Mouse (Mus musculus): ENCODE measurements around the gene Slc4a8. TPM values are rescaled to one million over a fixed set of nuclear protein-coding genes. Genes with fewer than 3 reads are reported as not detected.

Slc4a8 gene
- polyA plus RNA-seq (2012; rRNA removed): 18.2 and 18.3 TPM in 2 replicates

DNA sequence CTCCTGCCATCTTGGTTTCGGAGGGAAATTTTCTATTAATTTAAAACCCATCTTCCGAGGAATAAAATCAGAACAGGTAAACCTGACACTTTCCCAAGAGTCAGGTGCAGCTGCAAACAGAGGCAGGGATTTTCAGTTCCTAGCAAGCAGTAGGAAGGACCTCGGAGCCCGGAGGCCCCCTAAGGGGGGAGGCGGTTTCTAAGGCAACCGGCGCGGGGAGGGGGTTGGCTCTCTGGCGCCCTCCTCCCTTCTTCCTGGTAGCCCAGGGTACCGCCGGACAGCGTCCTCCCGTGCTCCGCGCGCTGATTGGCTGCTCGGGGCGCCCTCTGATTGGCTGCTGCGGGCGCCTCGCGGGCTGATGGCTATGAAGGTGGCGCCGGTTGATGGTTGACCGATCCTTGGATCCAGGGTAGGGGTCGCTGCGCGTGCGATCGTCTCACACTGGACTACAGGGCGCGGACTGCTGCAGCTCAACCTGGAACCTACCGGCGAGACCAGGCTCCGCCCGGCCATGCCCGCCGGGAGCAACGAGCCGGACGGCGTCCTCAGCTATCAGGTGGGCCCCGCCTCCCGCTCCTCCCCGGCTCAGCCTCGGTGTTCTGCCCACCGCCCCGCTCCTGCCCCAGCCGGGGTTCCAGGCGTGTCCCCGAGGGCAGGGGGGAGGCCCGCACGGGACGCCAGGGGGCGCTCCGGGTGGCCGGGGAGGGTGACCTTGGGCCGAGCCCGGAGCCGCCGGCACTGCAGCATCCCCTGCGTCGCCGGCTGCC is at the start of gene Slc4a8:
Slc4a8 (plus strand) TSS at position 329 of the 767 bp plus-strand sequence.
- Histone ChIP-seq H3K27me3 (ENCODE audit: control insufficient read depth, insufficient read depth, low read length) (no peaks in the 10 kb centered on the region), H3K36me3 (ENCODE audit: control insufficient read depth, insufficient read depth, low read length) (0 out of 2 replicates have a peak, but pooled peaks cover 1% of the 10 kb centered on the region), H3K4me3 (ENCODE audit: control insufficient read depth, low read depth, low read length) (peak within 1 kb of the TSS; percentile 90), H3K4me1 (ENCODE audit: control insufficient read depth, insufficient read depth, low read length) (peaks cover 20% of the 10 kb centered on the region), H3K27ac (ENCODE audit: control insufficient read depth, insufficient read depth, low read depth, low read length) (peak within 1 kb of the TSS; percentile 87)
- TF ChIP-seq POLR2A (IDR thresholded peaks at IDR 0.05; ENCODE audit: control insufficient read depth, low read depth, low read length) (peak; percentile 68), CTCF (IDR thresholded peaks at IDR 0.05; ENCODE audit: control insufficient read depth, insufficient read depth, insufficient replicate concordance, low read depth, low read length) (0 out of 2 replicates have a peak, but pooled peaks have one; percentile 29)

DNA sequence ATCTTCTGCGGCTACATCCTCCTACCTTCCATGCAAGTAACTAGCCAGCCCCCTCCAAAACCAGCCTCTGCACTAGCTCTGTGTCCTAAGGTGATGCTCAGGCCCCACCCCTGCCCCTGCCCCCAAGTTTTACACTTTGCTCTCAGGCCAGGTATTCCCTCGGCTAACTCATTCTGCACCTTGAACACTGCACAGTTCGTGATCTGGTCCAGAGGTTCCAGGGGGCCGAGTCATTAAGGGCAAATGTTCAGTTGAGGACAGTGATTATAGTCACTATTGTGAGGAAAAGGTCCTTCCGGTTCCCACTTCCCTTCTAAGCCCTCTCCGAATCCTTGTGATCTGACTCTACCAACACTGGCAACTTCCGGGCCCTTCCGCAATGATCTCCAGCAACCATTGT is 47.1 kb upstream of the Slc4a8 start:
- no peak for TF ChIP-seq POLR2A (IDR thresholded peaks at IDR 0.05; ENCODE audit: control insufficient read depth, low read depth, low read length)
- no peak for TF ChIP-seq CTCF (IDR thresholded peaks at IDR 0.05; ENCODE audit: control insufficient read depth, insufficient read depth, insufficient replicate concordance, low read depth, low read length)

DNA sequence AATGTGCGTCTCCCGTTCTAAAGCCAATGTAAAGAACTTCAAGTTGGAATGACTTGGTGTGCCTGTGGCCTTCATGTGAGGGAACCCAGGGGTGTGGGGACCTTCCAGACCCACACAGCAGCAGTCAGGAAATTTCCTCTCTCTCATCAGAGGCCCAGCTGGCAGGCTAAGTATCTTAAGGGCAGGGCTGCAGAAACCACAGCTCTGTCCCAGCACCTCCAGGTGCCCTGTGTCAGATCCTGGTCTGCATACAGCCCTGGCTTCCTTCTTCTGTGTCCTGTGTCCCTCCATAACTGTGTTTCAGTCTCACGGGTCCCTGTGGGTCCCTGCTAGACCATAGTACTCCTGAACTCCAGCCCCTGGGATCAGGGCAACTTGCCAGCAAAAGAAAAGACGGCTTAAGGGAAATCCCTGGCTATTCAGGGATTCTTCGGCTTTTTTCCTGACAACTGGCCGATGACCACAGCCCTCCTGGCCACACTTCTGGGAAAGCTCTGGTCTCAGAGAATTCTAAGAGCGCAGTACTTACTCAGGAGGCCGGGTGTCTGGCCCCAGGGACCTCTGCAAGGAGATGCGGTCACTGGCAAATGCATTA is 46.1 kb upstream of the Slc4a8 start:
- H3K27ac ChIP-seq (ENCODE audit: control insufficient read depth, insufficient read depth, low read depth, low read length): no peak overlapping the region
- no peaks in the 10 kb centered on the region for H3K36me3 ChIP-seq (ENCODE audit: control insufficient read depth, insufficient read depth, low read length)
- H3K4me3 ChIP-seq (ENCODE audit: control insufficient read depth, low read depth, low read length): no peak overlapping the region
- no peaks in the 10 kb centered on the region for H3K27me3 ChIP-seq (ENCODE audit: control insufficient read depth, insufficient read depth, low read length)
- peaks cover 4% of the 10 kb centered on the region for H3K4me1 ChIP-seq (ENCODE audit: control insufficient read depth, insufficient read depth, low read length)
- TF ChIP-seq POLR2A (IDR thresholded peaks at IDR 0.05; ENCODE audit: control insufficient read depth, low read depth, low read length) (no peak), CTCF (IDR thresholded peaks at IDR 0.05; ENCODE audit: control insufficient read depth, insufficient read depth, insufficient replicate concordance, low read depth, low read length) (no peak)

More for the DNA sequence above, 47.1 kb upstream of the Slc4a8 start:
- no peaks in the 10 kb centered on the region for H3K27me3 ChIP-seq (ENCODE audit: control insufficient read depth, insufficient read depth, low read length)
- no peaks in the 10 kb centered on the region for H3K4me1 ChIP-seq (ENCODE audit: control insufficient read depth, insufficient read depth, low read length)
- H3K4me3 ChIP-seq (ENCODE audit: control insufficient read depth, low read depth, low read length): no peak overlapping the region
- H3K27ac ChIP-seq (ENCODE audit: control insufficient read depth, insufficient read depth, low read depth, low read length): no peak overlapping the region
- no peaks in the 10 kb centered on the region for H3K36me3 ChIP-seq (ENCODE audit: control insufficient read depth, insufficient read depth, low read length)

DNA sequence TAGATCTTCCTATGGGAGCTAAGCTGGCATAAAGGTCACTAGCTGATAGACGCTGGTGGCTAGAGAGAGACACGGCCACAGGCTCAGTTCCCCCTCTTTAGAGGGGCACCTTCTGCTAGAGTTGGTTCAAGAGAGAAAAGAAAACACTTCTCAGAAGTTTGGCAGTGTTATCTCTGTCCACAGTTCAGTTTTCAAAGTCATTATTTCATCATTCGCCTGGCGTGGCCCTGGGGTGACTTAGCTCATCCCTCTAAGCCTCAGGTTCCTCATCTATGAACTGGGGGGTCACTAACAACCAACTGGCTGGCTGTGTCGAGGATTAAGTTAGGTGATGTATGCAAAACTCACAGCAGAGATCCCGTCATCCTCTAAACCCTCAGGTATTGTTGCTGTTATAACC is 43.6 kb upstream of the Slc4a8 start:
- no peak for TF ChIP-seq CTCF (IDR thresholded peaks at IDR 0.05; ENCODE audit: control insufficient read depth, insufficient read depth, insufficient replicate concordance, low read depth, low read length)
- no peak for TF ChIP-seq POLR2A (IDR thresholded peaks at IDR 0.05; ENCODE audit: control insufficient read depth, low read depth, low read length)
- H3K4me1 ChIP-seq (ENCODE audit: control insufficient read depth, insufficient read depth, low read length): peaks cover 8% of the 10 kb centered on the region
- no peaks in the 10 kb centered on the region for H3K36me3 ChIP-seq (ENCODE audit: control insufficient read depth, insufficient read depth, low read length)
- H3K4me3 ChIP-seq (ENCODE audit: control insufficient read depth, low read depth, low read length): no peak overlapping the region
- H3K27me3 ChIP-seq (ENCODE audit: control insufficient read depth, insufficient read depth, low read length): no peaks in the 10 kb centered on the region
- no peak overlapping the region for H3K27ac ChIP-seq (ENCODE audit: control insufficient read depth, insufficient read depth, low read depth, low read length)

DNA sequence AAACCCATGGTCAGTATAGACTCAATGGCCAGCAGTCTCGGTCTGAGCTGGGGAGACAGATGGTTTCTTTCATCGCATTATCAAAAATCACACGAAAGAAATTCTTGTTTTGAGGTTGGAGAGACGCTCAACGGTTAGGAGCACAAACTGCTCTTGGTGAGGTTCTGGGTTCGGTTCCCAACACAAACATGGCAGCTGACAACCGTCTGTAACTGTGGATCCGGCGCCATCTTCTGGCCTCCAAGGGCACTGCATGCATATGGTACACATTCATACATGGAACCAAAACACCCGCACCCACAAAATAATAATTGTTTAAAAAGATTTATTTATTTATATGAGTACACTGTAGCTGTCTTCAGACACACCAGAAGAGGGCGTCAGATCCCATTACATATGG is 43.0 kb upstream of the Slc4a8 start:
- Histone ChIP-seq H3K27ac (ENCODE audit: control insufficient read depth, insufficient read depth, low read depth, low read length) (no peak overlapping the region), H3K36me3 (ENCODE audit: control insufficient read depth, insufficient read depth, low read length) (no peaks in the 10 kb centered on the region), H3K4me3 (ENCODE audit: control insufficient read depth, low read depth, low read length) (no peak overlapping the region), H3K4me1 (ENCODE audit: control insufficient read depth, insufficient read depth, low read length) (peaks cover 8% of the 10 kb centered on the region), H3K27me3 (ENCODE audit: control insufficient read depth, insufficient read depth, low read length) (no peaks in the 10 kb centered on the region)
- TF ChIP-seq CTCF (IDR thresholded peaks at IDR 0.05; ENCODE audit: control insufficient read depth, insufficient read depth, insufficient replicate concordance, low read depth, low read length) (peak; percentile 81; the same call in 1 of the 2 replicates), POLR2A (IDR thresholded peaks at IDR 0.05; ENCODE audit: control insufficient read depth, low read depth, low read length) (no peak)

DNA sequence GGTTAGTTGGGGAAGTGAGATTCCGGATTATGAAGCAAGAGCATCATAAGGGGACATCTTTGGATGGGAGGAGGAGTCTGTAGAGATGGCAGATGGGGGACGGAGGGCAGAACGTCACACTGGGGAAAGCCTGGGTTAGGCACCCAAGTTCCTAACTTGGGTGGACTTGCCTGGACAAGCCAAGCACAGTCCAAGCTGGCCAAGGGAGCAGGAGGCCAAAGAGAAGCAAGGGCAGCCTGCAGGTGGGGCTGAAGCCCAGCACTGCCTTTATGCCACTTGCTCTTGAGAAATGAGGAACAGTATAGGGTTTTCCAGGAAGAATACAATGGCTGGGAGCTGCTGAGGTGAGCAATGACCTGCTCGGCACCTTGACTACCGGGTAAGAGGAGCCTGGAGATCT is 42.3 kb upstream of the Slc4a8 start:
- Histone ChIP-seq H3K27ac (ENCODE audit: control insufficient read depth, insufficient read depth, low read depth, low read length) (no peak overlapping the region), H3K27me3 (ENCODE audit: control insufficient read depth, insufficient read depth, low read length) (no peaks in the 10 kb centered on the region), H3K4me1 (ENCODE audit: control insufficient read depth, insufficient read depth, low read length) (peaks cover 8% of the 10 kb centered on the region), H3K36me3 (ENCODE audit: control insufficient read depth, insufficient read depth, low read length) (no peaks in the 10 kb centered on the region), H3K4me3 (ENCODE audit: control insufficient read depth, low read depth, low read length) (no peak overlapping the region)
- TF ChIP-seq POLR2A (IDR thresholded peaks at IDR 0.05; ENCODE audit: control insufficient read depth, low read depth, low read length) (no peak), CTCF (IDR thresholded peaks at IDR 0.05; ENCODE audit: control insufficient read depth, insufficient read depth, insufficient replicate concordance, low read depth, low read length) (no peak)

DNA sequence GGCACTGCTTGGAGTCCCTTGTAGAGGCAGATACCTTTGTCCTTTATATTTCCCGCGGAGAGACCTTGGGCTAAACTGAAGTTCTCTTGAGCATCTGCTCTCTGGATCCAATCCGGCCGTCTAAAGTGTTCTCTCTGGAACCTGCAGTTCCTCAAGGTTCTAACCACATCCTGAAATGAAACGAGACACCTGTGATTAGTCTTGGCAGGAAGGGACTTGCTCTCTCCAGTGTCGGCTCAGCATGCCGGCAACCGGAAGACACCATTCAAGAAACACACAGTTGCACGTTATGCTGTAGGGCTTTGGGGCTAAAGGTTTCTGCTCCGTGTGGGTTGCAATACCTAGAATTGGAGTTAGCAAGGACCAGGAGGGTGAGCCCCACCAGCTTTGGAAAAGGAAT is 41.5 kb upstream of the Slc4a8 start:
- Histone ChIP-seq H3K4me3 (ENCODE audit: control insufficient read depth, low read depth, low read length) (peak overlapping the region; percentile 79), H3K36me3 (ENCODE audit: control insufficient read depth, insufficient read depth, low read length) (no peaks in the 10 kb centered on the region), H3K27me3 (ENCODE audit: control insufficient read depth, insufficient read depth, low read length) (no peaks in the 10 kb centered on the region), H3K27ac (ENCODE audit: control insufficient read depth, insufficient read depth, low read depth, low read length) (no peak overlapping the region), H3K4me1 (ENCODE audit: control insufficient read depth, insufficient read depth, low read length) (peaks cover 8% of the 10 kb centered on the region)
- TF ChIP-seq POLR2A (IDR thresholded peaks at IDR 0.05; ENCODE audit: control insufficient read depth, low read depth, low read length) (no peak), CTCF (IDR thresholded peaks at IDR 0.05; ENCODE audit: control insufficient read depth, insufficient read depth, insufficient replicate concordance, low read depth, low read length) (no peak)
